Mouse (Mus musculus) liver, adult 2 months (tissue): ENCODE data around the gene Lrp6. TPM values are rescaled to one million over a fixed set of nuclear protein-coding genes. Genes with fewer than 3 reads are reported as not detected.
A peak's percentile ranks its signal among the peaks of the same experiment; 100 is the strongest.

Source experiments
- DNase-seq: peaks from one replicate; pipeline ENCODE4 v3.0.0-alpha.2; 2011; ENCODE audit warnings: low read depth, low spot score; ENCODE audit errors: extremely low read depth
- H3K27ac ChIP-seq: fragments of 200-500 bp; replicated peaks from 2 replicates; pipeline ENCODE4 v1.5.1; 2012; ENCODE audit warnings: low read depth, mild to moderate bottlenecking, control low read depth, inconsistent platforms, low read length; ENCODE audit not compliant: insufficient read depth
- H3K27me3 ChIP-seq: fragments of 200-500 bp; 2 replicates; pipeline ENCODE4 v1.6.1; 2012; ENCODE audit warnings: mild to moderate bottlenecking, moderate library complexity, low read length, inconsistent platforms; ENCODE audit not compliant: control insufficient read depth, insufficient read depth
- H3K36me3 ChIP-seq: fragments of 200-500 bp; 2 replicates; pipeline ENCODE4 v1.6.1; 2012; ENCODE audit warnings: low read length, inconsistent platforms; ENCODE audit not compliant: control insufficient read depth, insufficient read depth
- H3K4me1 ChIP-seq: fragments of 200-500 bp; 2 replicates; pipeline ENCODE4 v1.6.1; 2011; ENCODE audit warnings: low read length; ENCODE audit not compliant: control insufficient read depth, insufficient read depth
- H3K4me3 ChIP-seq: fragments of 200-500 bp; 2 replicates; pipeline ENCODE4 v1.5.1; 2011; ENCODE audit warnings: low read depth, mild to moderate bottlenecking, control low read depth, low read length, moderate library complexity; ENCODE audit not compliant: insufficient read depth
- H3K79me2 ChIP-seq: fragments of 200-500 bp; 2 replicates; pipeline ENCODE4 v1.6.1; 2012; ENCODE audit warnings: inconsistent platforms, mild to moderate bottlenecking, low read length, moderate library complexity; ENCODE audit not compliant: control insufficient read depth, insufficient read depth
- H3K9ac ChIP-seq: fragments of 200-500 bp; 2 replicates; pipeline ENCODE4 v1.6.1; 2012; ENCODE audit warnings: low read depth, mild to moderate bottlenecking, control low read depth, inconsistent platforms, low read length
- CTCF ChIP-seq: fragments of 200-500 bp; IDR thresholded peaks from 2 replicates; pipeline ENCODE4 v1.5.1; 2011; ENCODE audit warnings: low read depth, low read length, control low read depth
- POLR2A ChIP-seq: fragments of 200-500 bp; IDR thresholded peaks from 2 replicates; pipeline ENCODE4 v1.6.1; 2011; ENCODE audit warnings: low read length, control low read depth; ENCODE audit not compliant: insufficient read depth; ENCODE audit errors: extremely low read depth
- WGBS: fragments of 180-500 bp; shearing (Covaris S2); methylation state at CpG from one replicate; pipeline ENCODE4 v1.1.7; 2018; 5-methylcytosine and 5-hydroxymethylcytosine counted together
- polyA plus RNA-seq: library from polyadenylated mRNA; depleted of rRNA; stranded (reverse); fragments of >200 nt; gene quantifications from 2 replicates; pipeline ENCODE4 v1.2.3, GENCODE M21; 2012
- total RNA-seq: library from RNA; depleted of rRNA; stranded (reverse); fragments of >200 nt; gene quantifications from 2 replicates; pipeline ENCODE4 v1.2.3, GENCODE M21; 2014

Gene Lrp6
- total and polyA plus RNA-seq, 2 experiments = 15.0 to 48.2 TPM

DNA sequence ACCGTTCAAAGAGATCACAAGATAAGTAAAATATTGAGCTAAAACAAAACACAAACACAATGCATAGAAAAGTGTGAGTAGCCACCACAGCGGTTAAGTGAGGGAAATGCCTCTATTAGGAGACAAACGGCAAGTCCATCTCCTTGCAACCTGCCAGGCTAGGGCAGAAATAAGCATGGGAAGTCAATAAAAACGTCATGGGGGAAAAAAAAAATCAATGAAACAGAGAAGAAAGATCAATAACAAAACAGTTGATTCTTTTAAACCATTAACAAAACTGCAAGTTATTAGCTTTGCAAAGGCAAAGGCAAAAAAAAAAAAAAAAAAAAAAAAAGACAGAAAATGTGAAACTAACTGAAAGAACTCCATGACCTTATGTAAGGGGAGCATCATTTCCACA, 49.6 kb downstream of the Lrp6 start:
- peaks cover 6% of the 10 kb centered on the region for H3K36me3 ChIP-seq
- H3K27ac ChIP-seq = no peak overlapping the region; the same call in 1 of the 2 replicates
- H3K9ac ChIP-seq = no peak overlapping the region
- peaks cover 37% of the 10 kb centered on the region for H3K79me2 ChIP-seq
- DNase-seq = peak; percentile 94
- WGBS = 28% methylated on average over 4 of the region's 4 CpGs
- no peaks in the 10 kb centered on the region for H3K27me3 ChIP-seq
- TF ChIP-seq CTCF (no peak), POLR2A (no peak)
- peaks cover 30% of the 10 kb centered on the region for H3K4me1 ChIP-seq
- no peak overlapping the region for H3K4me3 ChIP-seq

DNA sequence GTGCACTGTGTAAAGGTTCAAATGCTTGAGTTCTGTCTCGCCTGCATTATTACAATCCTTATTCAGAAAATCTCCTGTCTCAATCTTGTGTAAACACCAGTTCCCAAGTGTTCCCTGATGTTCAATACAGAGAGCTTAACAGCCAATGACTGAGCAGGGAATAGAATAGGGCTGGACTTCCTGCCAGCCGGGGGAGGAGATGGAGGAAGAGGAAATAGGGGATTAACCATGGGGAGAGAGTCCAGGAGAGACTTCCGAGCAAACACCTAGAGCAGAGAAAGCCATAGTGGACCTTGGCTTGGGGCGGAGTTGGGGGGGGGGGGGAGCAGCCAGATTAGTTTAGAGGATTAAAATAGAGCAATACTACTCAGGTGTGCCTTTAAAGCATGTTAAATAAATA, 51.3 kb downstream of the Lrp6 start:
- peaks cover 32% of the 10 kb centered on the region for H3K79me2 ChIP-seq
- H3K9ac ChIP-seq = no peak overlapping the region
- H3K27ac ChIP-seq = no peak overlapping the region

DNA sequence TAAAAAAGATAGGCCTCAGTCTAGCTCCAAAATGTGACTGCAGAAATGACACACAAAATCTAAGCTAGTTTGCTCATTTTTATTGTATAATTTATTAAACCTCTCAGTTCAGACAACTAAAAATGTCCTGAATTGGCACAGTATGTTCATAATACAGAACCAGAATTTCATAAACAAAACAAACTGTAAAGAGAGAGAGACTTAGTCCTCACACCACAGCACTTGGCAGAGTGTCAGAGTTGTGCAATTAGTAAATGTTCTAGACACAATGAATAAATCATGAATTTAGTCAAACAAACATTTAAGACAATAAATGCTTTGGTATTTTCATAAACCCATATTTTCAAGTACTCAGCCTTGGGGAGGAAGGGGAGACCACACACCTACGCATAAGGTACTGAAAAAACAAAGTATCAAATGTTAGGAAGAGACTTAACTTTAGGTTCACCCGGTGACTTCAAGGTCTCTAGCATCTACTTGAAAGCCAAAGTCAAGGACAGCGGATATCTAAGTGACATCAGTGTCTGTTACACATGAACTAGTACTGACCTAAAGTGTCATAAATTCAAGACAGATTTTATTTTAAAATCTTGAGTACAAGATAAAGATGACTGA, 52.8 kb downstream of the Lrp6 start:
- Histone ChIP-seq H3K79me2 (peaks cover 23% of the 10 kb centered on the region), H3K27ac (peak overlapping the region; percentile 80), H3K4me3 (no peak overlapping the region), H3K9ac (no peak overlapping the region), H3K27me3 (no peaks in the 10 kb centered on the region), H3K36me3 (peaks cover 4% of the 10 kb centered on the region), H3K4me1 (peaks cover 33% of the 10 kb centered on the region)
- DNase-seq = peak; percentile 89
- WGBS = 55% methylated on average over 3 of the region's 3 CpGs
- no peak for TF ChIP-seq CTCF
- TF ChIP-seq POLR2A = no peak

More for the DNA sequence above, 51.3 kb downstream of the Lrp6 start:
- no peak for TF ChIP-seq POLR2A
- no peak for TF ChIP-seq CTCF
- Histone ChIP-seq H3K4me3 (no peak overlapping the region), H3K36me3 (peaks cover 9% of the 10 kb centered on the region), H3K27me3 (no peaks in the 10 kb centered on the region), H3K4me1 (peaks cover 30% of the 10 kb centered on the region)
- DNase-seq = peak; percentile 95
- 22% methylated on average over 4 of the region's 4 CpGs for WGBS

DNA sequence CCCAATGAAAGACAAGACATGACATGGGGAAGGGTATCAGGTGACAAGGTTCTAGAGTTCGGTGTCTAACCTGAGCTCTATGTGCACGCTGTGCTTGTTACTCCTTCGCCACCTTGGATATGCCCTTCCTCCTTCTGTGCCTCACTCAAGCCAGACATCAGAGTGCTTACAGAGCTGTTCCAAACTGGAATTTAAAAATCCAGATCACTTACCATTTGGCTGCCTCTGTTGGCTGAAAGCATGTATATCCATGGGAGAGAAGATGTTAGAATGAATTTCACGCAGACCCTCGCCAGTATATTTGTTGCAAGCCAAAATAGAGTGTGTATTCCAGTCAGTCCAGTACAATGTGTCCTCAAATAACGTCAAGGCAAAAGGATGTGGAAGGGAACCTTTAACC, 53.8 kb downstream of the Lrp6 start:
- no peak for TF ChIP-seq CTCF
- no peak for TF ChIP-seq POLR2A
- H3K27me3 ChIP-seq = no peaks in the 10 kb centered on the region
- H3K4me1 ChIP-seq = peaks cover 31% of the 10 kb centered on the region
- no peak for DNase-seq
- H3K9ac ChIP-seq = no peak overlapping the region
- no peak overlapping the region for H3K4me3 ChIP-seq
- H3K79me2 ChIP-seq = peaks cover 25% of the 10 kb centered on the region
- H3K27ac ChIP-seq = peak overlapping the region; percentile 7; the same call in 1 of the 2 replicates
- WGBS = 62% methylated on average over 6 of the region's 6 CpGs
- H3K36me3 ChIP-seq = peaks cover 5% of the 10 kb centered on the region

DNA sequence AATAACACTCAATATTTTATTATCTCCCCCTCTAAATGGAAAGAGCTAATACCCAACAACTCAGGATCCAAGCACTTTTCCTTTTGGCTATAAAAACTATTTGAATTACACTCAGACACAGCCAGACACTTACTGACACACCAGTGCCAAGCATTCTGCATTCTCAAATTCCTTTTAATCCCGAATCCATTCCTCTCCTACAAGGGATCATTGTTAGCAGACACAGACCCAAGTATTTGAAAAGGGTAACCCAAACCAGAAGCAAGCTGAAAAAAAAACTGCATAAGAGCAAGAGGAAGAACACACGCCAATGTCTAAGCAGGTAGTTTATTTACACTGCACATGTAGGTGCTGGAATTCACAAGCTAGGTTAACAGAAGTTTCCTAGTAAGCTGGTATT, 54.3 kb downstream of the Lrp6 start:
- WGBS = 43% methylated on average over 2 of the region's 2 CpGs
- no peaks in the 10 kb centered on the region for H3K27me3 ChIP-seq
- peaks cover 28% of the 10 kb centered on the region for H3K4me1 ChIP-seq

DNA sequence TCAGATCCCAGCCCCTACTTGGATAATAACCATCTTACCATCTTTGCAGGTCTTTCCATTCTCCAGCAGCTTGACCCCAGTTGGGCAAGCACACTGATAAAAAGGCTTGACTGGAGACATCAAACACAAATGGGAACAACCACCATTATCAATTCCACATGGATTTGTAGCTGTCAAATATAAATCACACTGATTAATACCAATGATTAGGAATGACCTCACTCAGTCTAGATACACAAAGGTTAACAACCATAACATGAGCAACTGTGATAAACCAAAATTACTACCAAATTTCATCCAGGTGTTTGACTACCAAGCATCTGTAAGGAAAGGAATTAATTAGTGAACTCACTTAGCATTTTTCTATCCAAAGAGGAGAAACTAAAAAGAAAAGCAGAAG, 55.6 kb downstream of the Lrp6 start:
- TF ChIP-seq POLR2A (no peak), CTCF (no peak)
- DNase-seq = no peak
- H3K27me3 ChIP-seq = no peaks in the 10 kb centered on the region

More for the DNA sequence above, 54.3 kb downstream of the Lrp6 start:
- Histone ChIP-seq H3K4me3 (no peak overlapping the region), H3K27ac (no peak overlapping the region), H3K79me2 (peaks cover 25% of the 10 kb centered on the region), H3K9ac (no peak overlapping the region), H3K36me3 (peaks cover 5% of the 10 kb centered on the region)
- DNase-seq = no peak
- TF ChIP-seq POLR2A (no peak), CTCF (no peak)

More for the DNA sequence above, 55.6 kb downstream of the Lrp6 start:
- Histone ChIP-seq H3K27ac (no peak overlapping the region), H3K4me3 (no peak overlapping the region), H3K4me1 (peaks cover 18% of the 10 kb centered on the region), H3K79me2 (peaks cover 23% of the 10 kb centered on the region), H3K9ac (no peak overlapping the region), H3K36me3 (peaks cover 17% of the 10 kb centered on the region)
